Mouse (Mus musculus) thymus, adult 2 months (tissue): ENCODE data around the gene Vti1a. TPM values are rescaled to one million over a fixed set of nuclear protein-coding genes. Genes with fewer than 3 reads are reported as not detected.

Experiments
- DNase-seq: peaks from one replicate; pipeline ENCODE4 v3.0.0; 2021
- H3K27ac ChIP-seq: fragments of 200-500 bp; 2 replicates; pipeline ENCODE4 v1.5.1; 2012; ENCODE audit warnings: low read length, control low read depth; ENCODE audit not compliant: control insufficient read depth, insufficient read depth
- H3K27me3 ChIP-seq: fragments of 200-500 bp; 2 replicates; pipeline ENCODE4 v1.6.1; 2012; ENCODE audit warnings: mild to moderate bottlenecking, low read length, moderate library complexity, mixed read lengths; ENCODE audit not compliant: control insufficient read depth, insufficient read depth
- H3K36me3 ChIP-seq: fragments of 200-500 bp; 2 replicates; pipeline ENCODE4 v1.6.1; 2012; ENCODE audit warnings: mild to moderate bottlenecking, low read length, moderate library complexity; ENCODE audit not compliant: control insufficient read depth, insufficient read depth
- H3K4me1 ChIP-seq: fragments of 200-500 bp; replicated peaks from 2 replicates; pipeline ENCODE4 v1.6.1; 2012; ENCODE audit warnings: low read length; ENCODE audit not compliant: control insufficient read depth, insufficient read depth
- H3K4me3 ChIP-seq: fragments of 200-500 bp; 2 replicates; pipeline ENCODE4 v1.5.1; 2012; ENCODE audit warnings: mild to moderate bottlenecking, low read length, control low read depth, moderate library complexity; ENCODE audit not compliant: control insufficient read depth, insufficient read depth
- CTCF ChIP-seq: fragments of 200-500 bp; IDR thresholded peaks from 2 replicates; pipeline ENCODE4 v1.5.1; 2012; ENCODE audit warnings: mild to moderate bottlenecking, control low read depth, low read length, moderate library complexity, borderline replicate concordance; ENCODE audit not compliant: control insufficient read depth, poor library complexity, insufficient read depth; ENCODE audit errors: extremely low read depth
- POLR2A ChIP-seq: fragments of 200-500 bp; IDR thresholded peaks from 2 replicates; pipeline ENCODE4 v1.6.1; 2012; ENCODE audit warnings: mild to moderate bottlenecking, low read length, control low read depth, moderate library complexity; ENCODE audit not compliant: control insufficient read depth, poor library complexity, insufficient read depth; ENCODE audit errors: extremely low read depth
- WGBS: fragments of 180-500 bp; shearing (Covaris S2); methylation state at CpG from one replicate; pipeline ENCODE4 v1.1.7; 2018; 5-methylcytosine and 5-hydroxymethylcytosine counted together
- polyA plus RNA-seq: library from polyadenylated mRNA; depleted of rRNA; stranded (reverse); fragments of >200 nt; gene quantifications from 2 replicates; pipeline ENCODE4 v1.2.3, GENCODE M21; 2012

Vti1a gene
- polyA plus RNA-seq, 1 experiment, result 15.4 TPM

- Histone ChIP-seq H3K27me3 (no peaks in the 10 kb centered on the region), H3K4me3 (no peak overlapping the region), H3K27ac (no peak overlapping the region), H3K36me3 (no peaks in the 10 kb centered on the region), H3K4me1 (no peaks in the 10 kb centered on the region)
- no peak for DNase-seq
- WGBS, result 94% methylated on average over 8 of the region's 8 CpGs
- TF ChIP-seq CTCF (no peak), POLR2A (no peak)
Measured at GRCm38 (mm10) chr19:55472582-55472981, 156.5 kb downstream of the Vti1a start.

DNA sequence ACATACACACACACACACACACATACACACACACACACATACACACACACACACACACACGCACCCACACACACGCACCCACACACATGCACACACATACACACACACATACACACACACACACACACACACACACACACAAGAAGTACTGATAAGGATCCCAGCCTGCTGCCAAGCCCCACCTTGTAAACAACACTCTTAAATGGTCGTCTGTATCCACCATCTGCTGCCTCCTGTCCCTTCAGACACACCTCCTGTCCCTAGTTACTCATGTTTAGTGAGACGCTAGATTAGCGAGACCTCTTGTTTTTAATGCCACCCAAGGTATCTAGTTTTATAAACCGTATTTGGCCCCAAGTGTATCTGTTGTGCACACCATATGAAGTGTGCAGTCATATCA, 158.1 kb downstream of the Vti1a start:
- Histone ChIP-seq H3K36me3 (no peaks in the 10 kb centered on the region), H3K27ac (no peak overlapping the region), H3K27me3 (no peaks in the 10 kb centered on the region), H3K4me3 (no peak overlapping the region), H3K4me1 (no peaks in the 10 kb centered on the region)
- no peak for DNase-seq
- TF ChIP-seq POLR2A, result no peak
- TF ChIP-seq CTCF, result no peak
- WGBS, result 90% methylated on average over 6 of the region's 6 CpGs

DNA sequence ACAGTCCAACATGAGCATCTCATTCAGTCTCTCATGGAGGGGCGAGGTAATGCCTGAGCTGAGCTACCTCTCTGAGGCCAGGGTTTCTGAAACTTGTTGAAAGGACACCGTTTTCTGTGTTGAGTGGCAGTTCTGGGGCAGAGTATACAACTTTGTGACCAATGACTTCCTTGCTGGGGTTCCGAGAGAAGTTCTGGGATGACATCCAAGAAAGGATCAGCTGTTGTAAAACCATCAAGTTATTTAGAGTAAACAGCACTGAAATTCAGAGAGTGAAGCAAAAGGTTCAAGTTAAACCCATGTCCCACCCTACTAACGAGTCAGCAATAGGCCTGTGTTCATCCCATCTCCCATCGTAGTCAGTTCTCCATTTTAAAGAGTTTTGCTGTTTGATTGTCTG, 164.4 kb downstream of the Vti1a start:
- H3K4me1 ChIP-seq, result peaks cover 3% of the 10 kb centered on the region; the same call in 1 of the 2 replicates
- TF ChIP-seq CTCF (no peak), POLR2A (no peak)
- H3K27me3 ChIP-seq, result no peaks in the 10 kb centered on the region
- no peak overlapping the region for H3K4me3 ChIP-seq
- no peak overlapping the region for H3K27ac ChIP-seq
- 91% methylated on average over 5 of the region's 5 CpGs for WGBS
- H3K36me3 ChIP-seq, result no peaks in the 10 kb centered on the region
- no peak for DNase-seq

DNA sequence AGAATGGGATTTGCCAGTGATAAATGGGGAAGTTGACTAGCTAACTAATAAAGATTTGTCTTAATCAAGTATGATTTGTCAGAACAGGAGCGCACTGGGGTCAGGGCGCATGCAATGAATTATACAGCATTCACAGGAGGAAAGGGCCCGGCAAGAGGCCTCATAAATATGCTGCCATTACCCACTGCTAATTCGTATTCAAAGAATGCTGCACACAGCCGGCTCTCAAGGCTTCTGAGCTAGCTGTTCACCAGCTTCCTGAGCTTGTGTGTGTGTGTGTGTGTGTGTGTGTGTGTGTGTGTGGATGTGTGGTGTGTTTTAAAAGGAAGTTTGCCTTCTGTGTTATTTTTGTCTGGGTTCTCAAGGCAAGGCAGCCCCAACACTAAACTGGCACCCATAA, 165.2 kb downstream of the Vti1a start:
- no peak for DNase-seq
- no peaks in the 10 kb centered on the region for H3K36me3 ChIP-seq
- TF ChIP-seq POLR2A (no peak), CTCF (no peak)
- H3K27ac ChIP-seq, result no peak overlapping the region
- H3K27me3 ChIP-seq, result no peaks in the 10 kb centered on the region
- WGBS, result 58% methylated on average over 5 of the region's 5 CpGs
- no peak overlapping the region for H3K4me3 ChIP-seq
- peaks cover 3% of the 10 kb centered on the region; the same call in 1 of the 2 replicates for H3K4me1 ChIP-seq

GRCm38 (mm10) chr19:55483526-55483925, 167.4 kb downstream of the Vti1a start:
- TF ChIP-seq POLR2A (no peak), CTCF (no peak)
- 67% methylated on average over 5 of the region's 5 CpGs for WGBS
- no peaks in the 10 kb centered on the region for H3K36me3 ChIP-seq
- no peak overlapping the region for H3K27ac ChIP-seq
- H3K27me3 ChIP-seq, result no peaks in the 10 kb centered on the region
- peaks cover 3% of the 10 kb centered on the region; the same call in 1 of the 2 replicates for H3K4me1 ChIP-seq
- DNase-seq, result no peak
- H3K4me3 ChIP-seq, result no peak overlapping the region

- no peaks in the 10 kb centered on the region for H3K27me3 ChIP-seq
- no peak overlapping the region for H3K4me3 ChIP-seq
- no peak for DNase-seq
- H3K4me1 ChIP-seq, result peaks cover 3% of the 10 kb centered on the region; the same call in 1 of the 2 replicates
- TF ChIP-seq POLR2A (no peak), CTCF (no peak)
- WGBS, result 96% methylated on average over 6 of the region's 6 CpGs
- no peak overlapping the region for H3K27ac ChIP-seq
- H3K36me3 ChIP-seq, result no peaks in the 10 kb centered on the region
Measured at GRCm38 (mm10) chr19:55484559-55484958, 168.5 kb downstream of the Vti1a start.

- peaks cover under 1% of the 10 kb centered on the region; the same call in 1 of the 2 replicates for H3K4me1 ChIP-seq
- H3K4me3 ChIP-seq, result no peak overlapping the region
- H3K27ac ChIP-seq, result no peak overlapping the region
- H3K27me3 ChIP-seq, result no peaks in the 10 kb centered on the region
- no peak for TF ChIP-seq CTCF
- no peak for TF ChIP-seq POLR2A
- no peak for DNase-seq
- 50% methylated on average over 4 of the region's 4 CpGs for WGBS
- H3K36me3 ChIP-seq, result no peaks in the 10 kb centered on the region
Measured at GRCm38 (mm10) chr19:55486473-55486872, 170.4 kb downstream of the Vti1a start.
